Mouse (Mus musculus) thymus, adult 2 months (tissue): Measurements from ENCODE around the gene Accsl.

ENCODE experiments used
- CTCF ChIP-seq: fragments of 200-500 bp; IDR thresholded peaks from 2 replicates; pipeline ENCODE4 v1.5.1; 2012; ENCODE audit warnings: mild to moderate bottlenecking, control low read depth, low read length, moderate library complexity, borderline replicate concordance; ENCODE audit not compliant: control insufficient read depth, poor library complexity, insufficient read depth; ENCODE audit errors: extremely low read depth
- POLR2A ChIP-seq: fragments of 200-500 bp; IDR thresholded peaks from 2 replicates; pipeline ENCODE4 v1.6.1; 2012; ENCODE audit warnings: mild to moderate bottlenecking, low read length, control low read depth, moderate library complexity; ENCODE audit not compliant: control insufficient read depth, poor library complexity, insufficient read depth; ENCODE audit errors: extremely low read depth

- TF ChIP-seq CTCF = no peak
- TF ChIP-seq POLR2A = no peak
Measured at GRCm38 (mm10) chr2:93841349-93841748, 27.6 kb downstream of the Accsl start.
